Mouse (Mus musculus): ENCODE results near the gene Slc2a13. TPM values are rescaled to one million over a fixed set of nuclear protein-coding genes. Genes with fewer than 3 reads are reported as not detected.

Gene Slc2a13
- total RNA-seq, 2 experiments from 2014 or later = 26.0 to 27.3 TPM

DNA sequence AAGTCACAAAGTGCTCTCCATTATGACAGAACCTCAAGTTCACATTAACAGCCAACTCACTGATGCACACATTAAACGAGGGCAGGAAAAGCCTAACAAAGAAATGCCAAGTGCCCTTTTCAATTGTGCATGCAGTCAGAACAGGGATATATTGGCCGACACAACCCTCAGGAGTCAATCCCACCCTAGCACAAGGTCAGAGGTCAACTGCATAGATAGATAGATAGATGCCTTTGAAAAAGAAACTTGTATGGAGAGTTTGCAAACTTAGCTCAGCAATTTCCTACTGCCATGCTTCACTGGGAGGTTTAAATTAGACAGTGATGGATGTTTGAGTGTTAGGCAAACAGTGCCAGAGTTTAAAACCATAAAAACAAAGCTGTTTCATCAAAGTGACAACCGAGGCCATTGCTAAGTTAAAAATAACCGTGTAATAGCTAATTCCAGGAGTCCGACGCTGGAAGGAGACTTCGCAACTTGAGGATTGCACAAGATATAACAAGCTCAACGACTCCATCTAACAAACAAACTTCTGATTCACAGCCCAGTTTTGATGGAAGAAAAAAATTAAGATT lies 194.2 kb downstream of the Slc2a13 start:
- no peak for DNase-seq
- intact Hi-C loops (cut with DNase I) = no loop called here

DNA sequence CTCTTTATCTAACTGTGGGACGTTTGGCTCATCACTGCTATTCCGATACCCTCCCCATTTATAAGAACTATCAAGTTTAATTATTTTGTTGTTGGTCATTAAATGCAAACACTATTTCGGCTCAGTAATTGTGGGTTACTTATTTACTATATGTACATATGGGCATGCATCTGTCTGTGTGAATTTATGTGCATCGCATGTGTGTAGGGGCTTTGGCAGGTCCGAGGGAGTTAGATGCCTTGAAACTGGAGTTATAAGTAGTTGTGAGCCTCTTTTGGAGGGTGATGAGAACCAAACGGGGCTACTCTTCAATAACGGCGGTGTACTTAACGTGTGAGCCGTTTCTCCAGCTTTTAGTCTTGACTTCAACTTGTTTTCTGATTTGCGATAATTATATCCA lies 195.5 kb downstream of the Slc2a13 start:
- DNase-seq = no peak
- intact Hi-C loops (cut with DNase I) = no loop called here

DNA sequence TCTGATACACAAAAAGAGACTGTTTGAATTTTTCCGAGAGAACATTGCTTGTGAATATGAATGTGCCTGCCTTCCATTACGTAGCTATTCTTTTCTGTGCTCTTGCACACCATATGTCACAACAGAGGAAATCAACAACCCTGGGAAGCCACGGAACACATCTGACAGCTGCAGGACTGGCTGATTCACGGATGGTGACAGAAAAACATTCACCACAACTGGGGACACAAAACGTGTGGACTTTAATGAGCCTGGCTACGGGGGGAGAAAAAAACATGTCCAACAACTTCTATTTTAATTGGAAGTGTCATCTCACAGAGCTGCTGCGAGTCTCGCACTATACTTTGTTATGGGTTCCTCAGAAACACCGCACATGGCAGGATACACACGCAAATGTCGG lies 196.0 kb downstream of the Slc2a13 start:
- DNase-seq = peak; percentile 16
- intact Hi-C loops (cut with DNase I) = no loop called here

DNA sequence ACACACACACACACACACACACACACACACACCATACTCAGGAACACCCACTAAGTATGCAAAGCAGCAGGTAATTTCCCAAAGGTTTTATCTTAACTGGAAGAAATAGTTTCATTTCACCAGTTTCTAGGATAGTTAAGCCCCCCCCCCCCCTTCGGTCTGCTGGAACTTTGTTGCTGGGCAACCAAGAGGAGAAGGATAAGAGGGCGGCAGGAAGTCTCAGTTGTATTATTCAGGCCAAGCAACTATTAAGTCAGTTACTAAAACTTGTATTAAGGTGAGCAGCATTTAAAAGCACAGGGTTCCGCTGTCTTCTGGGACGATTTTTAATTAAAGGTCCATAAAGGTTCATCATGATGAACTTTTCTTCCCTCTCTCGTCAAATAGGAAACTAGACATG lies 198.6 kb downstream of the Slc2a13 start:
- DNase-seq = no peak
- intact Hi-C loops (cut with DNase I) = no loop called here

DNA sequence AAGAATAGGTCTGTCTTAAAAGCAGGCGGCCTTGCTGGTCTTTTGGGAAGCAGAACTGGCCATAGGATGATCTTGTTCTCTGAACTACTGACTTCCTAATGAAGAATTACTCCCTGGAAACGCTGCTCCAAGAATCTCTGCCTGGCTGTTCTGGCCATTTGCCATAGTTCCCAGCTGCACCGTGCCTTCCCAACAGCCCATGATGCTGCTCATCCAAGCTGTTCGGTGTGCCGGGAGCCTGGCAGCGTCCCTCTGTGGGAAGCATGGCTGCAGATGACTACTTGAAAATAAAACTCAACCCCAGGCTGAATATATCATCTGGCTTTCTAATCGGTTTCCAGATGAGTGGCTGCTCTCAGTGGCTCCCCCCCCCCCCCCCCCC lies 199.9 kb downstream of the Slc2a13 start:
- intact Hi-C loops (cut with DNase I) = no loop called here
- peak; percentile 93 for DNase-seq

DNA sequence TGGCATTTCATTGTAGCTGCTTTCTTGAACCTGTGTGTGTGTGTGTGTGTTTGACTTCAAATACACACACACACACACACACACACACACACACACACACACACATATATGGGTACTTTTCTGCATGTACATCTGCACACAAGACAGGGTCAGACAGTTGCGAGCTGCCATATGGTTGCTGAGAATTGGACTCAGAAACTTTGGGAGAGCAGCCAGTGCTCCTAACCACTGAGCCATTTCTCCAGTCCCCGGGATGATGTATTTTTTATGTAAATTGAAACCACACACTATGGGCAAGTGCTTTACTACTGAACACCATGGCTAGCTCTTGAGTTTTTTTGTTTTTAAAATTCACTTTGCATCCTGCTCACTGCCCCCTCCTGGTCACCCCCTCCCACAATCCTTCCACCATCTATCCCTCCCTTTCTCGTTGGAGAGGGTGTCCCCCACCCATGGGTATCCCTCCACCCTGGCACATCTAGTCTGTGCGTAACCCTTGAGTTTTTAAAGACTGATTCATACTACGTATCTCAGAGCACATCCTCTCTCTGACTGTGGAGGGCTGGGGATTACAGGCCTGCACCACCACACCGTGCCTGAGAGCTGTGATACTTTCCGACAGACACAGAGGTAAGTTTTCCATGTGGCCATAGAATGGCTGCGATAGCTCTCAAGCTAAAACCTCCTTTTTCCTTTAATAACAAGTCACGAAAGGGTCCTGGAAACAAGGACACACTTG lies 200.4 kb downstream of the Slc2a13 start:
- no peak for DNase-seq
- intact Hi-C loops (cut with DNase I) = no loop called here

DNA sequence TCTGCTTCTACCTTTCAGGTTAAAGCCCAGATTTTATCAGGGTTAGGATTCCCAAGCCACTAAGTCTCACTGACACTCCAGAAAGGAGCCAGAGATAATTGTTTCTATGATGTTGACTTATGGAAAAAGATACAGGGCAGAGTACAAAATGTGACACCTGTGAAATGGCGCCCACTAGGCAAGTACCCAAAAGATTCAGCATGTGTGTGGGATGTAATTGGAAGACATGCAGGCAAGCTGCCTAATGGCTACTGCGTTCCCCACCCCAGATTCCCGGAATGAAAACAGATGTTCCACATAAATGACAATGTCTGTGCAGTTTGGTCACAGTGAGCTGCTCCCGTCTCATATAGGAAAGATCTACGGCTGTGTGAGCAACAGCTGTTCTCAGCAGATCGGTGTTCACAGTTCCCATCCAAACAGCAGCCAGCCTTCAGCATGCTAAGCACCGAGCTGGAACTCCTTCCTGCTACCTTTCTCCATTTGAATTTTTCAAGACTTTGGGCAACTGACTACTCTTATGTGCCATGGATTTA lies 201.1 kb downstream of the Slc2a13 start:
- intact Hi-C loops (cut with DNase I) = no loop called here
- DNase-seq = peak; percentile 21

DNA sequence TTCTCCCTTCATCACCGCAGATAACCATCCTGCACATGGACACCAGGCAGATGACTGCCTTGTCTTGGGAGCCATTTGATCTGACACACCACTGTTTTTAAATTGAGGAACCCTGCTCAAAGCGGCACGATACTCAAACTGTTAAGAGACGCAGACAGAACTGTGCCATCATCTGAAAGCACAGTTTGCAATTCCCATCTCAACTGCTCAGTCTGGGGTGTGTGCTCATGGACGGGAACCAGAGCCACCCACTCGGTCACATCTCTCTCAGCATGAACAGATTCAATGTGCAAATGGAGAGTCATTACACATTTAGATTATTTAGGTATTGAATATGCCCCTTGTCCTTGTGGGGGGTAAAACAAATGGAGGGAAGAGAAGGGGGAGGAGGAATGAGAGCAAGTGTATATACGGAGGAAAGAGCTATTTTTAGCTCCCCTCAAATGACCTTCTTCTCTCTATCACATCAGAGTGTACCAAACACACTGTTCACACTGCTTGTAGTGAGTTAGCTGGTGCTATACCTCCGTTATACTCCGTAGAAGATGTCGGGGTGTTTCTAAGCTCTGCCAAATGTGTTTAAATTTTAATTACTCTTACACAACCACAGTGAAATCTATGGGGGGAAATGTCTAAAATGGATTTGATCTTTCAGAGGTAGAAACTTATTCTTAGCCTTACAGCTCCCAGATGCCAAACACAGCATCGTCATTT lies 203.2 kb downstream of the Slc2a13 start:
- intact Hi-C loops (cut with DNase I) = no loop called here
- DNase-seq = no peak

DNA sequence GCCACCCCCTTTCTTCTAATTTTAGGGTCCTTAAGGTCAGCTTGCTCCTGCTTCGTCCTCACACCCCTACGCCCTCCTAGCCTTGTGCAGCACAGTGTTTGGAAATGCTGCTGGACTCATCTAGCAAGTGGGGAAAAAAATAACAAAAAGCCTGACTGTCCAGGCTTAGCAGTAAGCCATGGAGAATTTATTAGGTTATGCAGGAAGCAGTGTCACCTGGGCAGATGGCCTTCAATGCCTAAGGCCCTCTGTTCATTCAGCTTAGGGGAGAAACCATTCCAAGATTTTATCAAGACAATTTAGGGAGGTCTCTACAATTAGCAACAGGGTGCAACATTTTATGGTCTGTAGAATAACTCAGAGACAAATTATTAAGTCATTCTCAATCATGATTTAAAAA lies 212.6 kb downstream of the Slc2a13 start:
- no peak for DNase-seq
- intact Hi-C loops (cut with DNase I) = no loop called here

DNA sequence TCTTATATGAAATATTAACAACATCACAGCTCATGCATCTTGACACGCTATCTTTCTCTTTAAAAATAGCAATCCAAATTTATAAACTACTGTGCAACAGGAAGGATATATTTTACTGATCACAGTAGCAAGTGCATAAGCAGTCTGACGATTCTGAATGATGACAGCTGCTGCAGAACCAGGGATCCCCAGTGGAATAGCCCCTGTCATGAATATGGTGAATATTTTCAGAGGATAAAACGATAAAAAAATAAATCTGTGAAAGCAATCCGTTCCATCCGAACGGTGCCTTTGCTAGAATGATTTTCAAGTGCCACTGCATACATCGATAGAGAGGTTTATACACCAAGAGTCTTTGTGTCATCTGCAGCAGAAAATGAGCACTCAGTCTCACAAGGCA lies 222.1 kb downstream of the Slc2a13 start:
- DNase-seq = no peak
- intact Hi-C loops (cut with DNase I) = no loop called here

DNA sequence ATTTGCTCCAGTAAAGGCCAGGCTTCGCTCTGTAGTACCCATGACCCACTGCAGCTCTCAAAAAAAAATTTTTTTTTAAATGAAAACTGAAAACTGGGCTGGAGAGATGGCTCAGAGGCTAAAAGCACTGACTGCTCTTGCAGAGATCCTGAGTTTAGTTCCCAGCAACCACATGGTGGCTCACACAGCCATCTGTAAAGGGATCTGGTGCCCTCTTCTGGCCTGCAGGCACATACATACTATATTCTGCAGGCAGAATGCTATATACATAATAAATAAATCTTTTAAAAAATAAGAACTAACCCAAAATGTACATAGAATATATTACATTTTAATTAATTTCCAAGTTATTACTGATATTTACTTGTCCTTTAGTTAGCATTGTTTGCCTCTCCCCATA lies 234.7 kb downstream of the Slc2a13 start:
- DNase-seq = no peak
- intact Hi-C loops (cut with DNase I) = no loop called here

DNA sequence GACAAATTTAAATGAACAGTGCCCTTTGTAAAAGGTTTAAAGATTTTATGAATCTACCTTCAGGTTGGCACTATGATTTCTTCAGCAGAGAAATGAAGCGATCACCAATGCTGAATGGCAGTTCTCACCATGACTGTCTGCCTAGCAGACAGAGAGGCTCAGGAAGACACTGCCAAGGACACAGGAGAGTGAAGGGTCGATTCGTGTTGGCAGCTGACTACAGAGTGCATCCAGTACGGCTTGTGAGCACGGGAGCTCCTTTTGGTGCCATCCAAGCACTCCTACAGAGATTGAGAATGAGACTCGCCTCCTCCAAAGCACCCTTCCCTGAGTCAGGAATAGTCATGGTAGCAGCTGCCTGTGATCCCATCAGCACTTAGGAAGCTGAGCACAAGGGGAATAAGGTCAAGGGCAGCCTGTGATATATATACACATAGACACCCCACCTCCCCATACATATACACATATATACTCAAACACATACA lies 238.6 kb downstream of the Slc2a13 start:
- DNase-seq = peak; percentile 42
- intact Hi-C loops (cut with DNase I) = no loop called here

DNA sequence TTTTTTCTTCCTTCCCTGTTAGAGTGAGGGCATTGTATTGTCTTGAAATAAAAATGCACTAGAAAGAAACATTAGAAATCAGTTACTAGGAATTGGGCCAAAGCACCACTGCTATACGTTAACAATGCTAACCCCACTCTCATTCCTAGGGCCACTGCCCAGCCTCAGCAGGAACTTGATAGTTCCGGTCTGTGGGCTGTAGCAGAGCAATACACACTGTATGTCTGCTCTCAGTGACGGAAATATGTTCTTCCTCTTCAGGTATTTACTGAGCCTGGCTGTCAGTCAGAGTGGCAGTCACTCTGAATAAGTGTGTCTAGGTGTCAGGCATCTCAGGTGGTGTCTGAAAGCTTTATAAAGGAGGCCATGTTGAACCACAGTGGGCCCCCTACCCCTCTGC lies 245.3 kb downstream of the Slc2a13 start:
- no peak for DNase-seq

DNA sequence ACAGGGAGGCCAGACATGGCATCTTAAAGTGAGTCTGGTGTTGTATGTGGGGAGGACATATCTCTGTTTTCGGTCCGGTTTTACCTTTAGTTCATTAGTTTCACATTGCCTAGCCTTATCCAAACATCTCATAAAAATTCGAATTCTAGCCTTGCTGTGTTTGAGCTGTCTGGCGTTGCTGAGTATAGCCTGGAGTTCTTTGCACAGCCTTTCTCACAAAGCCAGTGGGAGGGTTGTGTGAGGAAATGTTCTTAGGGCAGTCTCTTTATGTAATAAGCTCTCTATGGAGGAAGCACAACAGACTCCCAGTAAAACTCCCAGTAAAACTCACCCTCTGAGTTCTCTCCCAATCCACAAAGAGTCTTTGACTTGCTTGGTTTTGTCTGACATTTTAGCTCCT lies 246.0 kb downstream of the Slc2a13 start:
- DNase-seq = no peak

More for the DNA sequence above, 245.3 kb downstream of the Slc2a13 start:
- intact Hi-C loops (cut with DNase I) = no loop called here

DNA sequence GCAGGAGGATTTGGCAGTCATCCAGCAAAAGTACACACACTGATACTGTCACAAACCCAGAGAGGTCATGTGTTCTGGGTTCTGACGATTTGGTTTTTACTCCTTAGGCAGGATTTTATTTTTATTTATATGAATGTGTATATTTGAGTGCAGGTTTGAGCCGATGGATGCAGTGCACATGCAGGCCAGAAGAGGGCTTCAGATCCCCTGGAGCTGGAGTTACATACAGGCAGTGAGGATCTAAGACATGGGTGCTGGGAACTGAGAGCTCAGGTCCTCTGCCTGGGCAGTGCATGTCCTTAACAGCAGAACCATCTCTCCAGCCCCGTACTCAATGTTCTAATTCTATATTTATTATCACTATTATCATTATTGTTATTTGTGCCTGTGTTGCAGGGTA lies 253.7 kb downstream of the Slc2a13 start:
- DNase-seq = no peak
- intact Hi-C loops (cut with DNase I) = no loop called here

More for the DNA sequence above, 246.0 kb downstream of the Slc2a13 start:
- intact Hi-C loops (cut with DNase I) = no loop called here

DNA sequence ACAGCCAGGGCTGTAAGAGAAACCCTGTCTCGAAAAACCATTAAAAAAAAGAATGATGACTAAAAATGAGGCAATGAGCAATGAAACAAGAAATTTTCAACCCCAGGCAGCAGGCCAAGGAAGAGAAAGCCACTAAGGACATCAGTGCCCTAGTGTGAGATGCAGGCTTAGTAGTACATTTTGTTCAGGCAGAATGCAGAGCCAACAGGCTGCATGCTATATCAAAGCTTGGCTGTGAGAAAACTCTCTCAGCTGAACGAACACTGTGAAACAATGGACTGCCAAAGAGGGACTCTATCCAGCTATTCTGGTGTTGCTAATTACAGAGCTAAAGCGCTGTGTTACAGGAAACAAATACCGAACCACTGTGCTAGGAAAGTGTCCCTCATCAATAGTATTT lies 256.1 kb downstream of the Slc2a13 start:
- intact Hi-C loops (cut with DNase I) = no loop called here
- peak; percentile 21 for DNase-seq

DNA sequence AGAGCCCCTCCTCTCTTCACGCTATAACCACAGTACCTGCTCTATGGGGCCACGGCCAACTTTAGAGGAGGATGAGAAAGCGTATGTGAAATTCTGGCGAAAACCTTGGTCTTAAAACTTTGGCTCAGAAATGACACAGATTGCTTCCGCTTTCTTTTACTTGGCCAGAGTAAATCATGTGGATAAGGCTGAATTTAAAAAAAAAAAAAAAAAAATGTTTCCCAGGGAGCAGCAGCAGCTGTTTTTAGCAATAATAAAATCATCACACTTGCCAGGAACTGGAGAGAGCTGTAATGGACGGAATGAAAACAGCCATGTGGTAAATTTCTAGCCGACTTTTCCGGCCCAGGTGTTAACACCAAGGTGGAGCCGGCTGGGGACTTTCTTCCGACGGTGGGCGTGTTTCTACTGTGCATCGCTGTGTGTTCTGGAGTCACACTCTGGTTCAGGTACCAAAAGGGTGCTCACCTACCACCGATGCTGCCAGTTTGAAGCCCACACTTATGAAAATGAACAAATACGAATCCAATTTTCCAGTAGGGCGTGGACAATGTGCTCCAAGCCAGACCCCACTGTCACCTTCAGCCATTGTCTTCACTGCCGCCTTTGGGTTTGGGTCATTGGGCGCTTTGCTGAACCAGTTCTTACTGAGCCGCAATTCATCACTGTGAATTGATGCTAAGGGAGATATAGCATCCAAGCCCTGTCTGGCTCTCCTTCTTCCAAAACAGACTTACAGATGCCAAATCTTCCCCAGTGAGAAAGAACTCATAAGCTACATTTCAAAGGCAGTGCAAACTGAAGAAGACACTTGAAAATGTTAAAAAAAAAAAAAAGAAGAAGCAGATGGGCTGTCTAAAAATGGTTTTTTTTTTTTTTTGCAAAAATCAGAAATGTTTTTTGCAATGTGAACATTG lies 258.4 kb downstream of the Slc2a13 start:
- intact Hi-C loops (cut with DNase I) = no loop called here
- no peak for DNase-seq

DNA sequence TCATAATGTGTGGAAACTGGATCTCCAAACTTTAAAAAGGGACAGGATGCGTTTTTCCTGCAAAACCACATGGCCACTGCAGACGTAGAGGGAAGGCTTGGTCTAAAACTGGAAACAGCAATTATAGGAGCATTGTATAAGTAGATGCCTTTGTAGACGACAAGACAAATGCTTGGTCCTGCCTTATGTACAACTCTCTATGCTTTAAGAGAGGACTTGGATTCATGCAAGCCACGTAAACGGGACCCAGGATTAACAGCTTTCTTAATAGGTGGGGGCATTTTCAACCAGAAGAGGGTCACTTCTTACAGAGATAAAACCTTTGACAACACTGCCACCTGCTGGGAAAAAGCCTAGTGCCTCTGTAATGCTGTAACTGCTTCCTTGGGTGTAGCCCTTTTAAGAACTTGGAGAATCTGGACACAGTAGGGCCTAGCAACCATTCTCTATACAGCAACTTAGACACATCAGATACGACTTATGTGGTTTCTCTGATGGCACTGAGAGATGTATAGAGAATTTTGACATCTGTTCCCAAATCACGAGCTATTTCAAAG lies 268.7 kb downstream of the Slc2a13 start:
- intact Hi-C loops (cut with DNase I) = loop anchor here (5.0 kb wide), 1 partner anchor 268 kb away; the partner anchor contains the start of gene Slc2a13
- DNase-seq = peak; percentile 49

DNA sequence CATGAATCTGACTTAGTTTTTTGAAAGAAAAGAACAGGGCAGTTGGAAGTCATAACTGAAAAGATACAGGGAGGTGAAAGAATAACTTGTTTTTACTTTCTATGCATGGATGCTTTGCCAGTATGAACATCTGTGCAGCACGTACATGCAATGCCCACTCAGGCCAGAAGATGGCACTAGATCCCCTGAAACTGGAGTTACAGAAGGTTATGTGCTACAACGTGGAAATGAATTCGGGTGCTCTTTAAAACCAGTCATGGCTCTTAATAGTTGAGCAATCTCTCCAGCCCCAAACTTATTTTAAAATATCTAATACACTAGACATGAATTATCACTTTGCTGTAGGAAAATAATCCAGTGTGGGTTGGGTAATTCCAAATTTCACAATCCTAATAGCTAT lies 271.7 kb downstream of the Slc2a13 start:
- peak; percentile 92 for DNase-seq
- intact Hi-C loops (cut with DNase I) = loop anchor here (5.0 kb wide), 1 partner anchor 271 kb away; the partner anchor contains the start of gene Slc2a13

DNA sequence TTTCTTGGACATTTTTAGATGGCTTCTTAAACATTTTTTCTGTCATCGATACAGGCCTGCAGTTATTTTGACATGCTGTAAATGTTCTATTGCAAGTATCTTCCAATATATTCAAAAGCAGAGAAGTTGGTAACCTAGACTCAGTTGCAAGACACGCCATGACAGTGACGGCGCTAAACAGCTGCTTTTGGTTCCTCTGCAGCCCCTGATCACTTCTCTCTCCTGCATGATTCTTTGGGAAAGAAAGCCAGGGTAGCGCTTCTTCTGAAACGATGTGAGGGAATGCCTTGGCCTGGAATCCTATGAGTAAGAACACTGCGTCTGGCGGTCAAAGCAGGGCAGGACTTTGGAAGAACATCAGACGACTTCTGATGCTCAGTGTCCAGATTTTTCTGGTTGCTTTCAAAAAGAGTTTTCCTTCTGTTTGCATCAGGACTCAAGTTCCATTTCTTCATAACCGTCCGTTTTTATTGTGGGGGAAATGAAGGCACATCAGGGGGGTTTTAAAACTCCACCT lies 273.7 kb downstream of the Slc2a13 start:
- intact Hi-C loops (cut with DNase I) = loop anchor here (10.0 kb wide), 3 partner anchors 135 to 455 kb away; no protein-coding TSS in a partner anchor
- DNase-seq = no peak

All from left cerebral cortex, postnatal 4 days (tissue).